Mouse (Mus musculus): Measurements from ENCODE around the gene Tgfbr2.

DNA sequence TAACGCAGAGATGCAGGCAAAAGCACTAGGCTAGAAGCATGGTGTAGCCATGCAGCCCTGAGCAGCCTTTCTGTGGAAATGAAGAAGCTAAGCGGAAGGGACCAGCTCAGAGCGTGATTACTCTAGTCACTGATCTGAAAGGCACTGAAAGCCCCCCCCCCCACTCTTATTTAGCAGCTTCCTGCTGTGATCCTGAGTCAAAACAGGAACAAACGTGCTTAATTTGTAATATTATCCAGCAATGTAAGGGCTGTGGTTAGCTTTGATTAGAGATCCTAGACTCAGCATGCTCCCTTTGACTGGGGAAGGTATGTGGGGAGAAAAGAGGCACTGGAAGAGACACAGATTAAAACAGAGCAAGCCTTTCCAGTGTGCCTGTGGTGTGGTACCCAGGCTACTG lies 48.7 kb downstream of the Tgfbr2 start:
- TF ChIP-seq CTCF (IDR thresholded peaks at IDR 0.05; ENCODE audit: extremely low read depth, insufficient read depth, low read length) (no peak), POLR2A (IDR thresholded peaks at IDR 0.05; ENCODE audit: extremely low read depth, insufficient read depth, low read length) (no peak)

Data from cortical plate, adult 2 months (tissue).